Mouse (Mus musculus) erythroblast, adult 5-6 weeks (primary cell): Measurements from ENCODE around the gene AC170998.1. TPM values are rescaled to one million over a fixed set of nuclear protein-coding genes. Genes with fewer than 3 reads are reported as not detected.
"Not testable (repeated sequence)": the region's sequence is repeated elsewhere in the genome, so short reads cannot be mapped to it uniquely, and the experiment has no call there.

ENCODE experiments used
- ATAC-seq: replicated peaks from 2 replicates; pipeline ENCODE4 v1.8.0; 2016; ENCODE audit warnings: moderate number of reproducible peaks, mild to moderate bottlenecking, moderate TSS enrichment, inconsistent platforms; ENCODE audit not compliant: poor library complexity, low FRiP score, severe bottlenecking
- total RNA-seq, 2 experiments: library from RNA; stranded (forward) in 1 of 2; stranded (reverse) in 1 of 2; fragments of 150-400 nt in 1 of 2; fragments of 200-764, 138-1000 nt in 1 of 2; gene quantifications; 2 replicates each; pipeline versions ENCODE4 v1.2.3 to v1.2.4; 2015 to 2017; ENCODE audit warnings: low replicate concordance in 2 of 2

Gene AC170998.1
- total RNA-seq, 2 experiments from 2014 or later, result not detected

DNA sequence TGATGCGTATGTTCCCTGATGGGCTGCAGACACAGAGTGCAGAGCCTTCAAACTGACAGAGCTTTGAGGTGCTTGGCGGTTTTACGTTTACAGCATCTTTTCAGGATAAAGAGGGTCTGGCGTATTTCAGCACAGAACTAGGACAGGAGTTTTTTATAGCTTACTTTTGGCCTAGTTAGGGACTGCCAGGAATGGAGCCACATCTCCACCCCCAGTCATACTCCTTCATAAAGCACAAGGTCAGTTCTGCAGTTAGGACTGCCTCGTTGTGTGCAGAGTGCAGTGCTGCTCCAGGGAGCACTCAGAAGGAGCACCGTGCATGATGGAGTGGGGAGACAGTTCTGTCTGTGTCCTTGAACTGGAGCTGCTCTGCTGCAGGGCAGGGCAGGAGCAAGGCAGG lies 19.9 kb downstream of the AC170998.1 start:
- ATAC-seq, result no peak

DNA sequence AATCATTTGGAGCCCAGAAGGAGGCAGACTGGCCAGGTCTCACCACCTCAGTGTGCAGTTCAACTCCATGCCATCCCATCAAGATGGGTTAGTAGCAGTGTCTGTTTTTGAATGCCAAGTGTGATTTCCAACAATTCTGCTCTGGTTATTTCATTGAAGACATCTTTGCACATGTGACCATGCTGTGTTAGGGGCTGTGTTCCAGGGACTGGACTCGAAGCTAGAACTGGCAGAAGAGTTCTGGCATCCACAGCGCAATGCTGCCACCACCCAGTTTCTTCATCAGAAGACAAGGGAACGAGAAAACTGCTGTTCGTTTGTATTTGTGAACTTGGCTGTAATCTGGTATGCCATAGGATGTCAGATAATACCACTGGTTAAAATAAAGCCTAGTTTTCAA lies 22.1 kb downstream of the AC170998.1 start:
- ATAC-seq, result no peak

DNA sequence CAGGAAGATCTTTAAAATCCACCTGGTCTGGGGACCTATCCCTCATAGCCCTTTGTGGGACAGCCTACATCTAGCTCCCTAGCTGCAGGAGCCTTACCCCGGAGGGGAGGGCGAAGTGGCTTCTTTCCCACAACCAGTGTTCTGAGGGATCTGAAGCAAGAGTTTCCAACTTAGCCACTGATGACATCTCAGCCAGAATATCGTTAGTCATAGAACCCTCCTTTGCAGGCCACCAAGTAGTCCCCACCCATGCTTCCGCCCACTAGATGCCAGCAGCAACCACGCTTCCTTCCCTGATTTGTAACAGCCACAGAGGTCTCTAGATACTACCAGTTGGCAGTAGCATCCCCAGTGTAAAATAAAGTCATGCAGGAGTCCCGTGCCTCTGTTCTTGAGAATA lies 24.7 kb downstream of the AC170998.1 start:
- no peak for ATAC-seq

DNA sequence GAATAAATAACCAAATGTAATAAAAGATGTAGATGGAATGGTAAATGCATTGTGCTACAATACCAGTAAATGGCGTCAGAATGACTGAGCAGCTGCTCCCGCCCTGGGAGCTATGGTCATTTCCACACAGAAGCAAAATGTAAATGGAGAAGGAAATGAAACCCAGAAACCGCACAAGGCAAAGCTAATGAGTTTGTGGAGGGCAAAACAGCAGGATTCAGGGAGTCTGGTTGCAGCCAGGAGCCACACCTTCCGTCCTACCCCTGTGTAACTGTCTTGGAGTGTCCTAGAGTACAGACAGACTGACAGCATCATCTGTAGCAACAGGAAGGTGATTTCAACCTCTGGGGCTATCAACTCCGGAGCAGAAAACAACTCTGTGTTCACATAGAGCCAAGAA lies 30.6 kb downstream of the AC170998.1 start:
- ATAC-seq, result no peak

DNA sequence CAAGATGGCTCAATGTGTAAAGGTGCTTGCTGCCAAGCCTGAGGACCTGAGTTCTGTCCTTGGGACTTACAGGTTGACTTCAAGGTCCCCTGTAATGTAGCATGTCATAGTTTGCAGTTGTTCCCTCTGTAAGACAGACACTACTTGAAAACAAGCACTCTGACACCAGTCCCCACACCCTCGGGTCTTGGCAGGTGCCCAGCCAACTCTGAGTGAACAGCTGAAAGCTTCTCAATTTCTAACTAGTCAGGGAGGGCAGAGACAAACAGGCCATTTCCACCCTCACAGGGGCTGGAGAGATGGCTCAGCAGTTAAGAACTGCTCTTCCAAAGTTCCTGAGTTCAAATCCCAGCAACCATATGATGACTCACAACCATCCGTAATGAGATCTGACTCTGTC lies 31.6 kb downstream of the AC170998.1 start:
- ATAC-seq, result no peak

DNA sequence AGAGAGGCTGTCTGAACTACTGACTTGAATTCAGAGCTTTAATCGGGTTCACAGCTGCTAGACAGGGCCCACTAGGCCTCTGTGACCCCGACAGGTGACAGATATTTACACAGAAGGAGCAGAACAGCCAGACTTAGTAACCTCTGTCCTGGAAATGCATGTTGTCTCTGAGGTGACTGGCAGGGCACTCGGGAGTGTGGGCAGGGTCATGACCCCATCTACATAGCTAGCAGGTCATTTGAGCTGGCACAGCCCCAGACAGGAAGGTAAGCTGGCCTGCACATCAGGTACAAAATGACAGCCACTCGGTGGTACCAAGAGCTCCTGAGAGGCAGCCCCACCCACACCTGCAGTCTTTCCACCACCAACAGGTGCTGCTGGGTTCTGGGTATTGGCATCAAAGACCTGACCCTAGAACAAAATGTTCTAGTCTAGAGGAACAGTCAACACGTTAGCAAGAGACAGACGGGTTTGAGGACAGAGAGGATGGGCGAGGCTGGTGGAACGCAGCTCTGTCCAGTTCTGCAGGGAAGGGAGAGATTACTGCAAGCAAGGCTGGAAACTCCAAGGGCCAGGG lies 34.9 kb downstream of the AC170998.1 start:
- ATAC-seq, result no peak

DNA sequence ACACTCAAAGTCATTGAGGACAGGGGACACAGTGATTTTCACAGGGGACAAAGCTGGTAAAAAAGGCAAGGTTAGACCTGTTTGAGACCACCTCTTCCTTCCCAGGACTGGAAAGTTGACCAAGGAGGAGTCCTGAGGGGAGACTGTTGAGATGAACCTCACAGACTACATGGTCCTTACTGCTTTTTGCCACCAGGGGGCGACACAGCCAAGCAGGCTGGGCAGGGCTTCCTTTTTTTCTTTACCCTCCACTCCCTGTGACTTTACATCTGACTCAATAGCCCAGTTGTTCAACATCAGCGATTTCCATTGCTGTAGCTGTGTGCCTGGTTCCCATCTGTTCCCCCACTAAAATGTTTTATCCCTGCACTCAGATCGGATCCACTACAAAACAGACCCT lies 36.0 kb downstream of the AC170998.1 start:
- ATAC-seq, result peak; percentile 88

DNA sequence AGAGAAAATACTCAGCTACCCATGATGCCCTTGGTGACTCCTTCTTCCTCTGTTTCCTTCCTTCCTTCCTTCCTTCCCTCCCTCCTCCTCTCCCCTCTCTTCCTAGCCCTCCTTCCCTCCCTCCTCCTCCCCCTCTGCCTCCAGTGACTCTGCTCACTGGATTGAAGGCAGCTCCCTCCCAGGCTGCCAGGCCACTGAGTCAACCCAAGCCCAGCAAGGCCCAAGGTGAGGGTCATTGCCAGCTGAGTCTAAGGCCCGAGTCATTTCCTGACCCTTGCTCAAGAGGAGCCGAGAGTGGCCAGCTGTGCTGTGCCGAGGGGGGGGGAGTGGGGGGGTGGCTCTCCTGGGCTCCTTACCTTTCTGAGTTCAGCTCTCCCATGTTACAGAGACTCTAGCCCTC lies 40.3 kb downstream of the AC170998.1 start:
- ATAC-seq, result no peak

DNA sequence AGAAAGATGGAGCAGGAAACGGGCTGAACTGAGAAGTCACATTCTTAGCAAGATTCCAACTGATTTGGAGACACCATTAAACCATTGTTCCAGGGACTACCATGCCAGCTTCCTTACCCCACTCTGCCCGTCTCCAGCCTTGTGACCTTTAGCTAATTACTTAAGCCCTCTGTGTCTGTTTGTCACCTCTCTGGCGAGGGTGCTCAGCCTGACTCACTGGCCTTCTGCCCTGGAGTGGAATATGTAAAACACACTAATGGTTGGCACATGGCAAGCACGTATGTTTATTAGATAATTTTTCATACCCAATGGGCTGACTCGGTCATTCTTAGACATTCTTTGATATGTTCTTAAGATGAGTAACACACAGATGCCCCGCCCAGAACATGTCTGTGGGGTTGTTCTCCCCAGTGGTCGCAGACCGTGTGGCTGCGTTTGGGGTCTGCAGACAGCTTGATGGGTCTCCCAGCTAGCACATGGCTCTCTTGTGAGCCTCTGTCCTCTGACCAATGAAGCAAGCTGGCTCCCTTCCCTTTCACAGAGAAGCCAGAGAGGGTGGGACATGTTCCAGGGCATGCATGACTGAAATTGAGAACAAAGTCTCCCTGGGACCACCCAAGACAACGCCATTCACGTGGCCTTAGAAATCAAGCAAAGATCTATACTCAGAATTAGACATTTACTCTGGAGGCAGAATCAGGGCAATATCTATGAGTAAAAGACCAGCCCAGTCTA lies 41.1 kb downstream of the AC170998.1 start:
- no peak for ATAC-seq

DNA sequence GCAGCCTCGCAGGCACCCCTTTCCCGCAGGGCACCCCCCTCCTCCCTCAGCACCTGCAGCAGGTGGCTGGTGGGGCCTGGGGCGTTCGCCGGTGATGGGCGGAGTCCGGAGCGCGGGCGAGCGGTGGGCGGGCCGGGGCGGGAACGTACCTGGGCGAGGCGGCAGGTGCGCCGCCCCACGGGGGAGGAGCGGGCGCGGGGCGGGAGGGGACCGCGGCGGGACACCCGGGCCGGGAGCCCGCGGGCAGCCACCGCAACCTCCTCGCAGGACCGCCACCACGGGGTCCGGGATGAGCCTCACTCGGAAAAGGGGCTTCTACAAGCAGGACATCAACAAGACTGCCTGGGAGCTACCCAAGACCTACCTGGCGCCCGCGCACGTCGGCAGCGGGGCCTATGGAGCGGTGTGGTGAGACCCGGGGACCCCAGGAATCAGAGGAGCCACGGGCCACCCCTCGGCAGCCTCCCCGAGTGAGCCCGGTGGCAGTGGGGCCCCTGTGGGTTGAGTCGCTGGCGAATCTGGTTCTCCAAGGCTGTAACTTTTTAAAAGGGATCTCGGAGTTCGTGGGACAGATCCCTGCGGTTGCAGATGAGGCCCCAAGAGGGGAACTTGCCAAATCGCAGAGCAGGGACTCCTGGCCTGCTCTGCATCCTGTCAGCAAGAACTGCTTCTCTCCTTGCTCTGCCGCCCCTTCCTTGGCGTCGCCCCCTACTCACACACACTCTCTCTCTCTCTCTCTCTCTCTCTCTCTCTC lies 43.4 kb downstream of the AC170998.1 start, which contains the start of gene Mapk13:
Mapk13 (plus strand) TSS at position 177 of the 754 bp plus-strand sequence.
- no peak for ATAC-seq

DNA sequence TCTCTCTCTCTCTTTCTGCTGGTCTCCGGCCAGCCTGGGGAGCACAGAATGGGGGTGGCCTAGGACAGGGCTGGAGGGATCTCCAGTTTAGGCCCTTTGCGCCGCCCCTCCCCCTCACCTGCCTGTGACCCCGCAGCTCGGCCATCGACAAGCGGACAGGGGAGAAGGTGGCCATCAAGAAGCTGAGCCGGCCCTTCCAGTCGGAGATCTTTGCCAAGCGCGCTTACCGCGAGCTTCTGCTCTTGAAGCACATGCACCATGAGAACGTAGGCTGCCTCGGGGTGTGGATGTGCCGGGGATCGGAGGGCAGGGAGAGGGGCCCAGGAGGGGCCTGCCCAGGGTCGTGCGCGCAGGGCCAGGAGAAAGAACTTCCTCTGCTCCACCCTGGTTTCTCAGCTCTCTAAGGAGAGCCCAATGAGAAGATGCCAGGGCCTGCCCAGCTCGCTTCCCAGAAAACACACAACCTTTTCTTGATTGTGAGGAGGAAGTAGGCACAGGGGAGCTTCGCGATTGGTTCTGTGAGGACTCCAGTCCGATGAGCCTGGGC lies 44.1 kb downstream of the AC170998.1 start:
- no peak for ATAC-seq

DNA sequence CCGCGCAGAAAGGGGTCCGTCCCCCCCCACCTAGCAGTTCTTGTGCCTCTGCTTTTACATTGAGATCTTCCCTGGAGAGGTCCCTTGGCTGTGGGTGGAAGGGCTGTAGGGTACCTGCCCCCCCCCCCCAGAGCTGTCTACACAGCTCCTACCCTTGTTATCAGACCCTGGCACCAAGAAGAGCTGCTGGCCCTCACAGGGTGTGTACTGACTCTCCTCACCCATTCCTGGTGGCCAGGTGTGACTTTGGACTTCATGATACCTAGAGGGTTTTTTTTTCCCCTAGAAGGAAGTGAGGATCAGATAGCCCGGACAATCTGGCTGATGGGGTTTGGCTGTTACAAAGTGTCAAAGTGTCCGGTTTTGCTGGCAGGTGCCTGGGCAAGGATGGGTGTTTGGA lies 45.4 kb downstream of the AC170998.1 start:
- no peak for ATAC-seq

DNA sequence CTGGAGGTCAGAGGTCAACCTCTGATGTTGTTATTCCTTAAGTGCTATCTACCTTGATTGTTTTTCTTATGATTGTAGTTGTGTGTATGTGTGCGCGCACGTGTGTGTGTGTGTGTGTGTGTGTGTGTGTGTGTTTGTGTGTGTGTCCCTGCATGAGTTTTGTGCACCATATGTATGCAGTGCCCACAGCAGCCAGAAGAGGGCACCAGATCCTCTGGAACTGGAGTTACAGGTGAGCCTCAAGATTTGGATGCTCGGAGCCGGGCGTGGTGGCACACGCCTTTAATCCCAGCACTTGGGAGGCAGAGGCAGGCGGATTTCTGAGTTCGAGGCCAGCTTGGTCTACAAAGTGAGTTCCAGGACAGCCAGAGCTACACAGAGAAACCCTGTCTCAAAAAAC lies 48.4 kb downstream of the AC170998.1 start:
- ATAC-seq, result not testable (repeated sequence)

DNA sequence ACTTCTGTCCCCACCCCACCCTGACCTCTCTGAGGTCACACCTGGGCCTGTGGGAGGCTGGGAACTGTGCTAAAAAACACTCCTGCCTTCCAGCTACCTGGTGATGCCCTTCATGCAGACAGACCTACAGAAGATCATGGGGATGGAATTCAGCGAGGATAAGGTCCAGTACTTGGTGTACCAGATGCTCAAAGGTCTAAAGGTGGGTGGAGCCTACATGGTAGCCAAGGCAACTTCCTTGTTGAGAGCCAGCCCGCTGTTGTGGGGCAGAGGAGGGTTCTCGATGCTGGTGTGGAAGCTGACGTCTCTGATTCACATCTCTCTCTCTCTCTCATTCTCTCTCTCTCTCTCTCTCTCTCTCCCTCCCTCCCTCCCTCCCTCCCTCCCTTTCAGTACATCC lies 49.3 kb downstream of the AC170998.1 start:
- no peak for ATAC-seq

Other genes starting within 250 kb of the AC170998.1 start
- 3.7 and 6.7 TPM in 2 replicates for gene Fkbp5, start 208.6 kb upstream of the AC170998.1 start, total RNA-seq (2015; ENCODE audit: low replicate concordance)
- gene Fkbp5, start 208.6 kb upstream of the AC170998.1 start, total RNA-seq (2017; ENCODE audit: low replicate concordance), result 12.8 and 13.8 TPM in 2 replicates
- gene Armc12, start 195.3 kb upstream of the AC170998.1 start, total RNA-seq (2015; ENCODE audit: low replicate concordance), result not detected in 2 replicates
- not detected in 2 replicates for gene Armc12, start 195.3 kb upstream of the AC170998.1 start, total RNA-seq (2017; ENCODE audit: low replicate concordance)
- not detected in 2 replicates for gene Clpsl2, start 176.7 kb upstream of the AC170998.1 start, total RNA-seq (2015; ENCODE audit: low replicate concordance)
- not detected in 2 replicates for gene Clpsl2, start 176.7 kb upstream of the AC170998.1 start, total RNA-seq (2017; ENCODE audit: low replicate concordance)
- gene Clps, start 165.3 kb upstream of the AC170998.1 start, total RNA-seq (2015; ENCODE audit: low replicate concordance), result not detected in 2 replicates
- not detected in 2 replicates for gene Clps, start 165.3 kb upstream of the AC170998.1 start, total RNA-seq (2017; ENCODE audit: low replicate concordance)
- not detected in 2 replicates for gene Lhfpl5, start 150.4 kb upstream of the AC170998.1 start, total RNA-seq (2015; ENCODE audit: low replicate concordance)
- gene Lhfpl5, start 150.4 kb upstream of the AC170998.1 start, total RNA-seq (2017; ENCODE audit: low replicate concordance), result not detected in 2 replicates
- 13.6 and 43.2 TPM in 2 replicates for gene Srpk1, start 103.4 kb upstream of the AC170998.1 start, total RNA-seq (2015; ENCODE audit: low replicate concordance)
- 22.6 and 43.2 TPM in 2 replicates for gene Srpk1, start 103.4 kb upstream of the AC170998.1 start, total RNA-seq (2017; ENCODE audit: low replicate concordance)
- 2.9 and 3.7 TPM in 2 replicates for gene Slc26a8, start 35.9 kb upstream of the AC170998.1 start, total RNA-seq (2015; ENCODE audit: low replicate concordance)
- gene Slc26a8, start 35.9 kb upstream of the AC170998.1 start, total RNA-seq (2017; ENCODE audit: low replicate concordance), result 3.5 TPM in 1 of 2 replicates, not detected in the other
- gene Mapk14, start 34.8 kb upstream of the AC170998.1 start, total RNA-seq (2015; ENCODE audit: low replicate concordance), result 31.5 and 44.7 TPM in 2 replicates
- gene Mapk14, start 34.8 kb upstream of the AC170998.1 start, total RNA-seq (2017; ENCODE audit: low replicate concordance), result 20.5 and 29.3 TPM in 2 replicates
- 4.6 and 9.8 TPM in 2 replicates for gene Mapk13, start 43.2 kb downstream of the AC170998.1 start, total RNA-seq (2015; ENCODE audit: low replicate concordance)
- 2.9 and 11.3 TPM in 2 replicates for gene Mapk13, start 43.2 kb downstream of the AC170998.1 start, total RNA-seq (2017; ENCODE audit: low replicate concordance)
- gene Brpf3, start 75.0 kb downstream of the AC170998.1 start, total RNA-seq (2015; ENCODE audit: low replicate concordance), result 325 and 552 TPM in 2 replicates
- gene Brpf3, start 75.0 kb downstream of the AC170998.1 start, total RNA-seq (2017; ENCODE audit: low replicate concordance), result 230 and 255 TPM in 2 replicates
- 0.19 TPM in 1 of 2 replicates, not detected in the other for gene Pnpla1, start 132.3 kb downstream of the AC170998.1 start, total RNA-seq (2015; ENCODE audit: low replicate concordance)
- 0.68 TPM in 1 of 2 replicates, not detected in the other for gene Pnpla1, start 132.3 kb downstream of the AC170998.1 start, total RNA-seq (2017; ENCODE audit: low replicate concordance)
- not detected in 2 replicates for gene 4930539E08Rik, start 189.2 kb downstream of the AC170998.1 start, total RNA-seq (2015; ENCODE audit: low replicate concordance)
- 0.17 TPM in 1 of 2 replicates, not detected in the other for gene 4930539E08Rik, start 189.2 kb downstream of the AC170998.1 start, total RNA-seq (2017; ENCODE audit: low replicate concordance)
- gene Pxt1, start 217.8 kb downstream of the AC170998.1 start, total RNA-seq (2015; ENCODE audit: low replicate concordance), result 9.8 TPM in 1 of 2 replicates, not detected in the other
- not detected in 2 replicates for gene Pxt1, start 217.8 kb downstream of the AC170998.1 start, total RNA-seq (2017; ENCODE audit: low replicate concordance)
- 81.7 and 150 TPM in 2 replicates for gene Kctd20, start 225.9 kb downstream of the AC170998.1 start, total RNA-seq (2015; ENCODE audit: low replicate concordance)
- gene Kctd20, start 225.9 kb downstream of the AC170998.1 start, total RNA-seq (2017; ENCODE audit: low replicate concordance), result 178 and 221 TPM in 2 replicates